Mouse (Mus musculus): ENCODE data around the gene Grifin. TPM values are rescaled to one million over a fixed set of nuclear protein-coding genes. Genes with fewer than 3 reads are reported as not detected.

Grifin gene
- polyA plus RNA-seq, 1 experiment, result not detected

DNA sequence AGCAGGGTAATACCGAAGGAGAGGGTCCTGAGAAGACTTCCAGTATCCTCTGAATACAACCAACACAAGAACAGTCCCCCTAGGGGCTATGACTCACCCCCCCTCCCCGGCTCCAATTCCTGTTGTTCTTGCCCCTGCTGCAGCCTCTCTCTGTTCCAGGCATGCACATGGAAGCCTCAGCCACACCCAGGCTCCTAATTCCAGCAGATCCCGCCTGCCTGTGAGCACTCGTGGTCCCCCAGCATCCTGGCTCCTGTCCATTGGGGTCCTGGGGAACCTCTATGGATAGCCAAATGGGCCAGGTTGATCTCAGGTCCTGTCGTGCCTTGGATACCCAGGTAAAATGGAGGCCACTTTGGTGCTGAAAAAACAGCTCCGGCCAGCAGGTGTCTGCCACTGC, 19.2 kb downstream of the Grifin start:
- Histone ChIP-seq H3K4me1 (ENCODE audit: control insufficient read depth, insufficient read depth, insufficient read length, low read length) (no peaks in the 10 kb centered on the region), H3K4me3 (ENCODE audit: insufficient read depth, low read depth, low read length) (no peak overlapping the region), H3K27ac (replicated peaks; ENCODE audit: low read depth, low read length) (no peak overlapping the region)

GRCm38 (mm10) chr5:140542811-140543575, 21.9 kb downstream of the Grifin start:
- no peak overlapping the region for H3K27ac ChIP-seq (replicated peaks; ENCODE audit: low read depth, low read length)
- no peaks in the 10 kb centered on the region for H3K4me1 ChIP-seq (ENCODE audit: control insufficient read depth, insufficient read depth, insufficient read length, low read length)
- no peak overlapping the region for H3K4me3 ChIP-seq (ENCODE audit: insufficient read depth, low read depth, low read length)

DNA sequence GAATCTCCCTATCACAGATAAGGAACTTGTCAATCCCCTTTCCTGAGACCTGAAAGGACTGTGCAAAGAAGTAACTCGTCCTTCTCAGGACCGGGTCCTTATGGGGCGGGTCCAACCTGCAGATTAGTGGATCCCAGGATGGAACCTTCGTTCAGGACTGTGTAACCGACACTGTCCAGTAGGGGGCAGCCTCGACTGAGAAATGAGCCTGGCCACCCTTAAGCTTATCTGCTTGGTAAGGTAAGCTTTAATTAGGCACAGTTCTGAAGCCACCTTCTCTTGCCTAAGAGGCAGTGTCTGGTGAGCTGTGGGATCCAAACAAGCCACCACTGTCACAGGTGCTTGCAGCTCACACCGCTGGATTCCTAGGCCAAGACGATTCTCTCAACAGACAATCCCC, 24.8 kb downstream of the Grifin start:
- Histone ChIP-seq H3K27ac (replicated peaks; ENCODE audit: low read depth, low read length) (no peak overlapping the region), H3K4me1 (ENCODE audit: control insufficient read depth, insufficient read depth, insufficient read length, low read length) (no peaks in the 10 kb centered on the region), H3K4me3 (ENCODE audit: insufficient read depth, low read depth, low read length) (no peak overlapping the region)

DNA sequence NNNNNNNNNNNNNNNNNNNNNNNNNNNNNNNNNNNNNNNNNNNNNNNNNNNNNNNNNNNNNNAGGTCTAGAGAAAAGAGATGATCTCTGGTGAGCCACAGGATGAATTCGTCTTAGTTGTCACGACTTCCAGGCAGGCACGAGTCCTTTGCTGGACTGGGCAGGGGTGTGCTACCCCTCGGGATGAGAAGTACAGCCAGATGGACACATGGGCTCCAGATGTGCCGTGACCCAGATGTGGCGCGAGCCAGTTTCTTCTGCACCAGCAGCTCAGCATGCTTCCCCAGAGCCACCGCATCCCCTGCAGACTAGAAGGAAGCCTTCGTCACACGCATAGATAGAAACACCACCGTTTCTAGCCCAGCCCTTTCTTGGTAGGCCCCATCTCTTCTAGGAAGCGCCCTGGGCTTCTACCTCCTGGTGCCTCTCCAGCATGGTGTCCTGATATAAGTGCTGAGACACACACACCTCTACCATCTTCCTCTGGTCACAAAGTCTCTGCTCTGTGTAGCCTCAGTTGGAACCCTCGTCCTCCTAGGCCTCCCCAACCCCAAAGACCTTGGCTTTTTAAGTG, 26.7 kb downstream of the Grifin start:
- Histone ChIP-seq H3K4me1 (ENCODE audit: control insufficient read depth, insufficient read depth, insufficient read length, low read length) (no peaks in the 10 kb centered on the region), H3K27ac (replicated peaks; ENCODE audit: low read depth, low read length) (no peak overlapping the region), H3K4me3 (ENCODE audit: insufficient read depth, low read depth, low read length) (no peak overlapping the region)

- Histone ChIP-seq H3K27ac (replicated peaks; ENCODE audit: low read depth, low read length) (no peak overlapping the region), H3K4me3 (ENCODE audit: insufficient read depth, low read depth, low read length) (no peak overlapping the region), H3K4me1 (ENCODE audit: control insufficient read depth, insufficient read depth, insufficient read length, low read length) (no peaks in the 10 kb centered on the region)
Observed at GRCm38 (mm10) chr5:140526754-140527153, 38.1 kb downstream of the Grifin start.

GRCm38 (mm10) chr5:140521196-140521595, 43.7 kb downstream of the Grifin start:
- H3K27ac ChIP-seq (replicated peaks; ENCODE audit: low read depth, low read length), result no peak overlapping the region
- H3K4me1 ChIP-seq (ENCODE audit: control insufficient read depth, insufficient read depth, insufficient read length, low read length), result no peaks in the 10 kb centered on the region; the same call in none of the 2 replicates
- no peak overlapping the region for H3K4me3 ChIP-seq (ENCODE audit: insufficient read depth, low read depth, low read length)

DNA sequence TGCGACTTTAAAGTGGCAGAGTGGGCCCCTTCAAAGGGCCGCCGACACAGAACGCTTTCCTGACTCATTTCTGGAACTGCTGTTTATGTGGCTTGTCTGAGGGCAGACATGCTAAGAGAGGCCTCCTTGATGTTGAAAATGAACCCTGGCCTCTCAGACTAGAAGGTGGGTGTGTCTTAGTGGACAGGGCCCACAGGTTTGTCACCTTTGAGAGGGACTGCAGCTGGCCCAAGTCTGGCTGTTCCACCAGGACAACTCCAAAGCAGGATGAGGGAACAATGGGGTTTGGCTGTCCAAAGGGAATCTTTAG, 47.0 kb downstream of the Grifin start:
- Histone ChIP-seq H3K4me3 (ENCODE audit: insufficient read depth, low read depth, low read length) (no peak overlapping the region), H3K4me1 (ENCODE audit: control insufficient read depth, insufficient read depth, insufficient read length, low read length) (peaks cover 7% of the 10 kb centered on the region), H3K27ac (replicated peaks; ENCODE audit: low read depth, low read length) (no peak overlapping the region)

- Histone ChIP-seq H3K27ac (replicated peaks; ENCODE audit: low read depth, low read length) (no peak overlapping the region), H3K4me1 (ENCODE audit: control insufficient read depth, insufficient read depth, insufficient read length, low read length) (peaks cover 7% of the 10 kb centered on the region), H3K4me3 (ENCODE audit: insufficient read depth, low read depth, low read length) (no peak overlapping the region)
Observed at GRCm38 (mm10) chr5:140517159-140517920, 47.5 kb downstream of the Grifin start.

- peaks cover 15% of the 10 kb centered on the region for H3K4me1 ChIP-seq (ENCODE audit: control insufficient read depth, insufficient read depth, insufficient read length, low read length)
- no peak overlapping the region for H3K27ac ChIP-seq (replicated peaks; ENCODE audit: low read depth, low read length)
- H3K4me3 ChIP-seq (ENCODE audit: insufficient read depth, low read depth, low read length), result no peak overlapping the region
Observed at GRCm38 (mm10) chr5:140514799-140515486, 49.9 kb downstream of the Grifin start.

DNA sequence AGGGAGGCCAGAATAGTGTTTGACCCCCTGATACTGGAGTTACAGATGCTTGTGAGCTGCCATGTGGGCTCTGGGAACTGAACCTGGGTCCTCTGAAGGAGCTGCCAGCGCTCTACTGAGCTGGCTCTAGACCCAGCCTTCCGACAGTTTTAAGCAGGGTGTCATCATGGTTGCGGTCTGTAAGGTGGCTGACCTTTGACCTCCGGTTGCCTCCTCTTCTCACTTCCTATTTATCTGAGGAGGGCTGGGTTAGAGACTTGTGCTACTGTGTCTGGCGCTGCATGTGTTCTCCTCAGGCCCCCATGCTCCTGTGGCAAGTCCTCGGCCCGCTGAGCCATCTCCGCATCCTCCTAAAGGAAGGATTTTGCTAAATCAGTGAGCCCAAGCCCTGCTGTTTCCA, 51.0 kb downstream of the Grifin start:
- Histone ChIP-seq H3K4me3 (ENCODE audit: insufficient read depth, low read depth, low read length) (no peak overlapping the region), H3K27ac (replicated peaks; ENCODE audit: low read depth, low read length) (no peak overlapping the region), H3K4me1 (ENCODE audit: control insufficient read depth, insufficient read depth, insufficient read length, low read length) (peaks cover 18% of the 10 kb centered on the region)

Other genes starting within 250 kb of the Grifin start
- gene Mad1l1, start 243.5 kb downstream of the Grifin start, polyA plus RNA-seq (2012; ENCODE audit: insufficient read depth, insufficient read length, missing spikeins), result 2.7 and 4.9 TPM in 2 replicates
- gene Nudt1, start 243.4 kb downstream of the Grifin start, polyA plus RNA-seq (2012; ENCODE audit: insufficient read depth, insufficient read length, missing spikeins), result 14.9 and 18.6 TPM in 2 replicates
- 12.9 and 15.8 TPM in 2 replicates for gene Mrm2, start 233.2 kb downstream of the Grifin start, polyA plus RNA-seq (2012; ENCODE audit: insufficient read depth, insufficient read length, missing spikeins)
- 5.5 and 8.9 TPM in 2 replicates for gene Snx8, start 175.8 kb downstream of the Grifin start, polyA plus RNA-seq (2012; ENCODE audit: insufficient read depth, insufficient read length, missing spikeins)
- gene Eif3b, start 145.7 kb downstream of the Grifin start, polyA plus RNA-seq (2012; ENCODE audit: insufficient read depth, insufficient read length, missing spikeins), result 75.9 and 78.3 TPM in 2 replicates
- gene Gm4869, start 119.4 kb downstream of the Grifin start, polyA plus RNA-seq (2012; ENCODE audit: insufficient read depth, insufficient read length, missing spikeins), result not detected in 2 replicates
- gene Chst12, start 59.5 kb downstream of the Grifin start, polyA plus RNA-seq (2012; ENCODE audit: insufficient read depth, insufficient read length, missing spikeins), result 11.4 and 23.1 TPM in 2 replicates
- gene Lfng, start 42.2 kb upstream of the Grifin start, polyA plus RNA-seq (2012; ENCODE audit: insufficient read depth, insufficient read length, missing spikeins), result 4.6 and 29.0 TPM in 2 replicates
- 4.8 and 5.2 TPM in 2 replicates for gene Ttyh3, start 84.0 kb upstream of the Grifin start, polyA plus RNA-seq (2012; ENCODE audit: insufficient read depth, insufficient read length, missing spikeins)
- gene Iqce, start 137.3 kb upstream of the Grifin start, polyA plus RNA-seq (2012; ENCODE audit: insufficient read depth, insufficient read length, missing spikeins), result 2.4 and 3.1 TPM in 2 replicates
- gene Brat1, start 139.9 kb upstream of the Grifin start, polyA plus RNA-seq (2012; ENCODE audit: insufficient read depth, insufficient read length, missing spikeins), result 4.8 and 5.1 TPM in 2 replicates
- gene Amz1, start 159.1 kb upstream of the Grifin start, polyA plus RNA-seq (2012; ENCODE audit: insufficient read depth, insufficient read length, missing spikeins), result 0.63 TPM in 1 of 2 replicates, not detected in the other